Mouse (Mus musculus) frontal cortex, postnatal 10 days (tissue): Measurements from ENCODE around the gene Hebp1.

Experiments
- DNase-seq, 2 experiments: peaks; one replicate each; pipeline ENCODE4 v3.0.0; 2022; ENCODE audit warnings: low spot score in 2 of 2, mixed read lengths in 1 of 2

Gene Hebp1

DNA sequence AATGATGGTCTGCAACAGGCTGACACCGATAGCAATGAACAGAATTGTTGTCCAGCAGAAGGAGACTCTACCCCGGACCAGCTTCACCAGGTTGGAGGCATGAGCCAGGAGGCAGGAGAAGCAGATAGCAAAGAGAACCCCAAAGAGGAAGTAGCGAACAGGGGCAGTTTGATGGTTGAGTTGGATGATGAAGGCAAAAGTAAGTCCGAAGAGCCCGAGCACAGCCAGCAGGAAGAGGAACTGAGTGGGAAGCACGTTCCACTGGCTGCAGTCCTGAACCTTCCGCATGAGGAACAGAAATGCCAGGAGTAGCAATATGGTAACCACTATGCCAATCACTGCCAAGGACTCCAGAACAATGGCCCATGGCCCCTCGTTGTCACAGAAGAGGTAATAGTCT is 81.3 kb downstream of the Hebp1 start:
- no peak for DNase-seq

DNA sequence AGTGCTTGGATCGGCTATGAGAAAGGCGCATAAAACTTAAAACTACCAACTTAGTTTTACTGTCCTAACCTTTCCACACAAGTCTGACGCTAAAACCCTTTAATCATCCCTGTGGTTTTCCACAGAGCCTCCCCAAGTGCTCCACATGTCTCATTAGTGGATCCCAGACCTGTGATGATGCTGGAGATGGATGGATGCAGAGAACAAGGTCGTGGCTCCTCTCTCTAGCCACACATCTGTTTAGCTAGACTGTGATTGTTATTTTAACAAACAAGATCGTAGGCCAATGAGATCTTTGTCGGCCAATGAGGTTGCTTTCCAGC is 84.7 kb downstream of the Hebp1 start:
- DNase-seq, result no peak

GRCm38 (mm10) chr6:135112411-135113113 is 85.3 kb downstream of the Hebp1 start:
- no peak for DNase-seq

GRCm38 (mm10) chr6:135107014-135107413 is 90.8 kb downstream of the Hebp1 start:
- DNase-seq, result no peak

DNA sequence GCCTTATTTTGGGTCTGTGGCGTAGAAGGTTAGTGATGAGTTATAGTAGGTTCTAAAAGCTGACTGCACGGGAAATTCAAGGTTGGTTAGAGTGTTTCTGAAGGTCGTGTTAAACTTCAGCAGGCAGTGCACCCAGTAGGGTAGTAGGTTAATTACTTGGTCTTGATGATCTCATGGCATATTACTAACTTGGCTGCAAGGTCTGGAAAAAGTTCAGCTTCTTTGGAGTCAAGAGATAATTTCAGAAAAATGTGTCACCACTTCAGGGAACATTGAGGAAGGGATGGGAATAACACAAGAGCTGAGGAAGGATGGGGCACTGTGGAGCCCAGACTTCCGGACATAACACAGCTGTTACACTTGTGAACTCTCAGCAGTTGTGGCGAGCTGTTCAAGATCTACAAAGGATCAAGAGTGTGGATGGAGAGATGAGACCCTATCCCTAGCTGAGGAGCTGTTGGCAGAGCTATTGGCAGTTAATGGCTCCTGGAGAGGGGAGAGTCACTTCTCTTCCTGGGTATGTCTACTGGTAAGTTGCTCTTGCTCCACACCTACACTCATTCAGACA is 95.0 kb downstream of the Hebp1 start:
- DNase-seq, result no peak

DNA sequence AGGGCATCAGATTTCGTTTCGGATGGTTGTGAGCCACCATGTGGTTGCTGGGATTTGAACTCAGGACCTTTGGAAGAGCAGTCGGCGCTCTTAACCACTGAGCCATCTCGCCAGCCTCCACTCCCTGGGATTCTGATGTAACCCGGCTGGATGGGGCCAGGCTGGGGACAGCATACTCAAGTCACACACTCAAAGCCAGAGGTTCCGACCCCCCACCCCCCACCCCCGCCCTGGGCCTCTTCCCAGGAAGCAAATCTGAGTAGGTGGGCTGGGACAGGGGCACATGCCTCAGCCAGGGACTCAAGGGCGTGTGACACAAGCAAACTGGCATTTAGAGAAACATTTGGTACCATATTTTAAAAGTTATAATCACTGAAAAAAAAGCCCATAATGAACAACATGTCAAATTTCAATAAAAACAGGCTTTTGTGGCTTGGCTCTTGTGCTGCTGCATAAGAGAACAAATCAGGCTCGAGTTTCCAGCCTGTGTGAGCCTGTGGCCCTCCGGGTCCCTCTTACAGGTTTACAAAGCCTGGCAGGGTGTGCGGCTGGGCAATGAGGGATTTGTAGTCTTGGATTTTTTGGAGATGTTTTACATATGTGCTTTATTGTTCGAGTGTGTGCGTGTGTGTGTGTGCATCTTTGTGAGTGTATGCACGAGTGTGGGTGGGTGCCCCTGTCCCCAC is 96.9 kb downstream of the Hebp1 start:
- no peak for DNase-seq

- peak; percentile 45 to 47 for DNase-seq
Observed at GRCm38 (mm10) chr6:135092798-135093470, 104.9 kb downstream of the Hebp1 start.

- DNase-seq, result no peak
Observed at GRCm38 (mm10) chr6:135090661-135091060, 107.2 kb downstream of the Hebp1 start.

GRCm38 (mm10) chr6:135089786-135090185 is 108.0 kb downstream of the Hebp1 start:
- DNase-seq, result peak in 1 of 2 experiments; percentile 41

DNA sequence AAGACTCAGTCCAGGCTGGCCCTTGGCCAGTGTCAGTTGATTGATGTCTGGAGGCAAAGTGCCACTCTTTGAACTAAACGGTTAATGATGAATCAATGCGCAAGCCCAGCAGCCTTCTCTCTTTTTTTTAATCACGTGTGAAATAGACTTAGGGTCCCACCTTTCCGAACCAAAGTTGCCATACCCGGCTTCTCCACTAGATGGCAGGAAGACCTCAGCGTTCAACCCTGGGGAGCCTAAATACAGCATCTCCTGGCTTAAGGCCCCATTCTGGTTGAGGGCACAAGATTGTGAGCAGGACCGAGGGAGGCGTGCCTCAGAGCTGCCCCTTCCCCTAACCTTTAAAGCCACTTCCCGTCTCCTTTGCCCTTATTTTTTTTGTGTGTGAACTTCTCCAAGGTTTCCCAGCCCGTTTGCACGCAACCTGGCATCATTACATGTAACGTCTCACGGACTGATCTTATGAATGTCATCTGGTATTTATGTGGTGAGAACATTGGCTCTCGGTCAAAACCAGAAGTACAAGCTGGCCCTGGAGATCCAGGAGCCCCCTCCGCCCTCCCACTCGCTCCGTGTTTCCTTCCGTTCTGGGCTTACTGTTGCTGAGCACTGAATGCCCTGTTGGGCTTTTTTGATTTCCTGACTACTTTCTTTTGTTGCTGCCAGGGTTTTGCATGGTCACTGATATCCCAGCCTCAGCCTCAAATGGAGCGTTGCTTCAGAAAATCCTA is 109.9 kb downstream of the Hebp1 start:
- DNase-seq, result peak; percentile 59 to 85
